Mouse (Mus musculus): Measurements from ENCODE around the gene N4bp2l2. TPM values are rescaled to one million over a fixed set of nuclear protein-coding genes. Genes with fewer than 3 reads are reported as not detected.
"Not testable (repeated sequence)": the region's sequence is repeated elsewhere in the genome, so short reads cannot be mapped to it uniquely, and the experiment has no call there.

N4bp2l2 gene
- polyA plus RNA-seq, 1 experiment from 2014 or later = 40.2 TPM

- Histone ChIP-seq H3K9ac (no peak overlapping the region), H3K4me3 (replicated peaks) (no peak overlapping the region), H3K9me3 (replicated peaks) (no peaks in the 10 kb centered on the region), H3K27me3 (no peaks in the 10 kb centered on the region), H3K4me1 (peaks cover 15% of the 10 kb centered on the region), H3K4me2 (no peak overlapping the region), H3K27ac (no peak overlapping the region), H3K36me3 (no peaks in the 10 kb centered on the region)
- WGBS = 93% methylated on average over 7 of the region's 7 CpGs
- ATAC-seq (replicated peaks; ENCODE audit: low FRiP score) = no peak
These were observed 6.4 kb upstream of the N4bp2l2 start for GRCm38 (mm10) chr5:150672343-150672742.

DNA sequence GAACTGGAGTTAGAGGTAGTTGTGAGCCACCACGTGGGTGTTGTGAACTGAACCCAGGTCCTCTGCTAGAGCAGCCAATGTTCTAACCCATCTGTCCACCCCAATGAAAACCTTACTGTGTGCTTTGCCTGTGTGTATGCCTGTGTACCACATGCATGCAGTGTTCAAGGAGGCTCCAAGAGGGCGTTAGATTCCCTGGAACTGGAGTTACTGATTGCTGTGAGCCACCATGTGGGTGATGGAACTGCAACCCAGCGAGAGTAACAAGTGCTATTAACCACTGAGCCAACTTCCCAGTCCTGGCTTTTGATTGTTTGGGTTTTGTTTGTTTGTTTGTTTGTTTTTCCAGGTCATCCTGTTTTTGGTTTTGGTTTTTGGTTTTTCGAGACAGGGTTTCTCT is 2.7 kb upstream of the N4bp2l2 start:
- Histone ChIP-seq H3K36me3 (no peaks in the 10 kb centered on the region), H3K9me3 (replicated peaks) (no peaks in the 10 kb centered on the region), H3K9ac (no peak overlapping the region), H3K4me1 (0 out of 2 replicates have a peak, but pooled peaks cover 3% of the 10 kb centered on the region), H3K4me2 (no peak overlapping the region), H3K27me3 (no peaks in the 10 kb centered on the region), H3K4me3 (replicated peaks) (no peak overlapping the region), H3K27ac (no peak overlapping the region)
- 61% methylated on average over 4 of the region's 4 CpGs for WGBS
- no peak for ATAC-seq (replicated peaks; ENCODE audit: low FRiP score)

DNA sequence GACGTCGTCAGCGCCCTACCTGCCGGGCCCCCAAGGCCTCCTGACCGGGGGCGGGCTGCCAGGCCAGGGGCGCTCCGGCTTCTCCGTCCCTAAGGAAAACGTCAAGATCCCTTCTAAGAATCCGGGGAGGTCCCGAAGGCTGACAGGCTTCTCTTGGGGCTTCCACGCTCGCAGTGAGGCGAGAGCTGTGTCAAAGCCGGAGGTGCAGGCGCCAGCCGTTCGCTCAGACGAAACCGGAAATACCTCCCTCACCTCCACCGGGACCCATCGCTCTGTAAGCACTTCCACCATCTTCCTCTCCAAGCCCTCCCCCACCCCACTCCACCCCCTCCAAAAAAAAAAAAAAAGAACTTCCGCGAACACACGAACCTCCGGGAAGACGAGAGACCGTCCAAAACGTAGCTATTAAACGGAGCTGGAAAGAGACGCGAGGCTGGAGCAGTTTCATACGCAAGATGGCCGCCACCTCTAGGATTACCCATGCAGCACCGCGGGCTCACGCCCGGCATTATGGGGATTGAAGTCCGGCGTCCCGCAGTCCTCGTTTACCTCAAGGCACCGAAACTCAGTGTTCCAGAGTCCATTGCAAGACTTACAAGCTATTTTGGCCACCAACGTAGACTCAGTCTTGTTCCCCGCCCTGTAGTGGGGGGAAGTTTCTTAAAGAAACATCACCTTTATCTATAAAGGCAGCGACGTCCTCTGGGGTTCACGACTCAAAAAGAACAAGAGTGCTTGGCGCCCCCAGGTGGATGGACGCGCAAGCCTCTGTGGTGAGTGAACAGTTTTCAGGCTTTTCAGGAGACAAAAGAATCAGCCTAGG is 640 bp downstream of the N4bp2l2 start:
- Histone ChIP-seq H3K36me3 (peaks cover 22% of the 10 kb centered on the region), H3K4me3 (replicated peaks) (peak overlapping the region; percentile 100), H3K27ac (peak overlapping the region; percentile 99), H3K27me3 (no peaks in the 10 kb centered on the region), H3K9ac (peak overlapping the region; percentile 95), H3K4me2 (peak overlapping the region; percentile 67), H3K9me3 (replicated peaks) (no peaks in the 10 kb centered on the region), H3K4me1 (peaks cover 16% of the 10 kb centered on the region)
- under 1% methylated on average over 52 of the region's 52 CpGs for WGBS
- peak; percentile 99 for ATAC-seq (replicated peaks; ENCODE audit: low FRiP score)

- Histone ChIP-seq H3K36me3 (peaks cover 25% of the 10 kb centered on the region), H3K27ac (peak overlapping the region; percentile 99), H3K4me3 (replicated peaks) (peak overlapping the region; percentile 100), H3K4me2 (peak overlapping the region; percentile 67), H3K4me1 (peaks cover 16% of the 10 kb centered on the region), H3K9ac (peak overlapping the region; percentile 95), H3K27me3 (no peaks in the 10 kb centered on the region), H3K9me3 (replicated peaks) (no peaks in the 10 kb centered on the region)
- under 1% methylated on average over 10 of the region's 10 CpGs for WGBS
- no peak for ATAC-seq (replicated peaks; ENCODE audit: low FRiP score)
These were observed 1.2 kb downstream of the N4bp2l2 start for GRCm38 (mm10) chr5:150664794-150665131.

DNA sequence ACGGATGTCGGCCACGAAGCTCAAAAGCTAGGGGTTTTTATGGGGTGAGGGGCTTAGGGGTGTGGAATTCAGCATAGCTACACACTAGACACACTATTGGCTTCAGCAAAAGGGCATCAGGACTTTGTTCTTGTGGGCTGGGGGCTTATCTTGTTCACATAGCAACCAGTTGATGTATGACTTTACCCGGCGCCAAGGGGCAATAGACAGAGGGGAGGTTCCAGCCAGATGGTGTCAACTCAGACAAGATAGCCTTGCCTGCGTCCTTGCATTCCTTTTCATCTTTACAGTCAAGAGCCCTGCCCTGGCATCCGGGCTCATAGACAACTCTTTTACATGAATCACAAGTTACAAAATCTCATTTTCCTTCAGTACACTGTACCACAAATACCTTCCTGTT is 2.1 kb downstream of the N4bp2l2 start:
- peaks cover 16% of the 10 kb centered on the region for H3K4me1 ChIP-seq
- not testable (repeated sequence) for H3K9me3 ChIP-seq (replicated peaks); H3K27me3 ChIP-seq; H3K9ac ChIP-seq; ATAC-seq (replicated peaks; ENCODE audit: low FRiP score); H3K4me3 ChIP-seq (replicated peaks); H3K4me2 ChIP-seq; H3K27ac ChIP-seq
- WGBS = 72% methylated on average over 7 of the region's 7 CpGs
- peaks cover 28% of the 10 kb centered on the region for H3K36me3 ChIP-seq

- H3K4me3 ChIP-seq (replicated peaks); H3K9ac ChIP-seq; H3K27ac ChIP-seq; H3K4me2 ChIP-seq; H3K27me3 ChIP-seq; ATAC-seq (replicated peaks; ENCODE audit: low FRiP score); H3K9me3 ChIP-seq (replicated peaks): not testable (repeated sequence)
- H3K36me3 ChIP-seq = peaks cover 36% of the 10 kb centered on the region
- 95% methylated on average over 3 of the region's 3 CpGs for WGBS
- peaks cover 25% of the 10 kb centered on the region for H3K4me1 ChIP-seq
These were observed 5.7 kb downstream of the N4bp2l2 start for GRCm38 (mm10) chr5:150660296-150660695.

DNA sequence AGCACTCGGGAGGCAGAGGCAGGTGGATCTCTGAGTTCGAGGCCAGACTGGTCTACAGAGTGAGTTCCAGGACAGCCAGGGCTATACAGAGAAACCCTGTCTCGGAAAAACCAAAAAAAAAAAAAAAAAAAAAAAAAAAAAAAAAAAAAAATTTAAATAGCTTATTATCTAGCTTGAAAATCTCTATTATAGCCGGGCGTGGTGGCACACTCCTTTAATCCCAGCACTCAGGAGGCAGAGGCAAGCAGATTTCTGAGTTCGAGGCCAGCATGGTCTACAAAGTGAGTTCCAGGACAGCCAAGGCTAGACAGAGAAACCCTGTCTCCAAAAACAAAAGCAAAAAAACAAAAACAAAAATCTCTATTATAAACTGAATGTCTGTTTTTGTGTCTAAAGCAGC is 6.6 kb downstream of the N4bp2l2 start:
- H3K9ac ChIP-seq; ATAC-seq (replicated peaks; ENCODE audit: low FRiP score): not testable (repeated sequence)

DNA sequence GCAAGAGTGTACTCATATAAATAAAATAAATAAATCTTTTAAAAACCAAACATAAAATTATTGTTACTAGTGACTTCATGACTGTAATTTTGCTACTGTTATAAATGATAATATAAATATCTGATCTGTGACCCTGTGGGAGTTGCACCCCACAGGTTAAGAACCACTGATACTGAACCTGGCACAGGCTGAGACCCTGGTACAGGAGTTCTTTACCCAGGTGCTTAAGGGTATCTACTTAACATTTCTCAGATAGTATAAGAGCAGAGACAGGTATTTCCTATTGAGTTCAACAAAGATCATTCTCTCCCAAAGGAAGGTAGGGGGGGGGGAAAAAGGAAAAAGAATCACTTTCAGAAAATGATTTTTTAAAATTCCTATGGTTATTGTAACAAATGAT is 11.4 kb downstream of the N4bp2l2 start:
- Histone ChIP-seq H3K4me2 (no peak overlapping the region), H3K27ac (no peak overlapping the region), H3K4me1 (0 out of 2 replicates have a peak, but pooled peaks cover 9% of the 10 kb centered on the region), H3K4me3 (replicated peaks) (no peak overlapping the region), H3K9me3 (replicated peaks) (no peaks in the 10 kb centered on the region), H3K9ac (no peak overlapping the region), H3K36me3 (peaks cover 23% of the 10 kb centered on the region), H3K27me3 (no peaks in the 10 kb centered on the region)
- ATAC-seq (replicated peaks; ENCODE audit: low FRiP score) = no peak

More for the DNA sequence above, 6.6 kb downstream of the N4bp2l2 start:
- H3K27ac ChIP-seq; H3K4me3 ChIP-seq (replicated peaks); H3K27me3 ChIP-seq; H3K9me3 ChIP-seq (replicated peaks); H3K4me2 ChIP-seq: not testable (repeated sequence)
- Histone ChIP-seq H3K4me1 (peaks cover 25% of the 10 kb centered on the region), H3K36me3 (peaks cover 36% of the 10 kb centered on the region)
- 91% methylated on average over 6 of the region's 6 CpGs for WGBS

DNA sequence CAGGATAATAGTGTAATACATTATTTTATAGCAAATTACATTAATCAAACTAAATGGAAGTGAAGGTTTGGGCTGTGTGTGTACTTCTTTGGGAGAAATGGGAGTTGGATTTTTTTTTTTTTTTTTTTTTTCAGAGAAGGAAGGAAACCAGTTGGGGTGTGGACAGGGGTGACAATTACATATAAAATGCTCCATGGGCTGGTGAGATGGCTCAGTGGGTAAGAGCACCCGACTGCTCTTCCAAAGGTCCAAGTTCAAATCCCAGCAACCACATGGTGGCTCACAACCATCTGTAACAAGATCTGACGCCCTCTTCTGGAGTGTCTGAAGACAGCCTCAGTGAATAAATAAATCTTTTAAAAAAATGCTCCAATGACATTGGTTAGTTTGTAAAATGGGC is 13.4 kb downstream of the N4bp2l2 start:
- no peaks in the 10 kb centered on the region for H3K9me3 ChIP-seq (replicated peaks)
- H3K27me3 ChIP-seq = no peaks in the 10 kb centered on the region
- H3K4me3 ChIP-seq (replicated peaks) = no peak overlapping the region
- no peak overlapping the region for H3K4me2 ChIP-seq
- H3K36me3 ChIP-seq = peaks cover 32% of the 10 kb centered on the region
- H3K4me1 ChIP-seq = 0 out of 2 replicates have a peak, but pooled peaks cover 5% of the 10 kb centered on the region
- no peak for ATAC-seq (replicated peaks; ENCODE audit: low FRiP score)
- H3K27ac ChIP-seq = no peak overlapping the region
- 93% methylated on average over 2 of the region's 2 CpGs for WGBS
- H3K9ac ChIP-seq = no peak overlapping the region

GRCm38 (mm10) chr5:150644926-150645325 is 21.1 kb downstream of the N4bp2l2 start:
- peaks cover 67% of the 10 kb centered on the region for H3K36me3 ChIP-seq
- H3K9me3 ChIP-seq (replicated peaks) = no peaks in the 10 kb centered on the region
- no peak overlapping the region for H3K4me3 ChIP-seq (replicated peaks)
- ATAC-seq (replicated peaks; ENCODE audit: low FRiP score) = no peak
- no peaks in the 10 kb centered on the region for H3K27me3 ChIP-seq
- WGBS = 92% methylated on average over 4 of the region's 4 CpGs
- no peak overlapping the region for H3K9ac ChIP-seq
- no peaks in the 10 kb centered on the region for H3K4me1 ChIP-seq
- no peak overlapping the region for H3K27ac ChIP-seq
- no peak overlapping the region for H3K4me2 ChIP-seq

GRCm38 (mm10) chr5:150643390-150643789 is 22.6 kb downstream of the N4bp2l2 start:
- H3K27me3 ChIP-seq; H3K27ac ChIP-seq; H3K4me1 ChIP-seq; ATAC-seq (replicated peaks; ENCODE audit: low FRiP score); H3K9me3 ChIP-seq (replicated peaks); H3K4me3 ChIP-seq (replicated peaks); H3K4me2 ChIP-seq; H3K9ac ChIP-seq: not testable (repeated sequence)
- WGBS = 98% methylated on average over 4 of the region's 4 CpGs
- H3K36me3 ChIP-seq = peaks cover 55% of the 10 kb centered on the region

- no peaks in the 10 kb centered on the region for H3K27me3 ChIP-seq
- no peaks in the 10 kb centered on the region for H3K9me3 ChIP-seq (replicated peaks)
- H3K4me1 ChIP-seq = no peaks in the 10 kb centered on the region
- ATAC-seq (replicated peaks; ENCODE audit: low FRiP score) = no peak
- no peak overlapping the region for H3K27ac ChIP-seq
- no peak overlapping the region for H3K4me3 ChIP-seq (replicated peaks)
- whole genome bisulfite sequencing = 93% methylated on average over 3 of the region's 3 CpGs
- H3K36me3 ChIP-seq = peaks cover 58% of the 10 kb centered on the region
- no peak overlapping the region for H3K4me2 ChIP-seq
- no peak overlapping the region for H3K9ac ChIP-seq
These were observed 24.5 kb downstream of the N4bp2l2 start for GRCm38 (mm10) chr5:150641440-150641839.

DNA sequence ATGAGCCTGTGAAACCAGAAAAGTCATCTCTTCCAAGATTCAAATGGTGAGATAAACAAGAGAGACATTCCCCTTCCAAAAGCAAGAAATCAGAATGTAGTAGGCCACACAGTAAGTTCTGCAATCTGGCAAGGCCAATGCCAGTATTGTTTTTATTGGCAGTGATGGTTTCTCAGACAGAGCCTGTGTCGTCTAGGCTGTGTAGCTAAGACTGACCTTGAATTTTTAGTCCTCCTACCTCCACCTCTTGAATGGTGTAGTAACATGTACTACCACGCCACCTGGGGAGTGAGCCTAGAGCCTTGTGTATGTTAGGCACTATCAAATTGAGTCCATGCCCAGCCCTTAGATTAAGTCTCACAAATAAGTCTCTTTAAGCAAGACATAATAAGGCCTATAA is 36.3 kb downstream of the N4bp2l2 start:
- Histone ChIP-seq H3K27me3 (no peaks in the 10 kb centered on the region), H3K4me2 (no peak overlapping the region), H3K27ac (no peak overlapping the region), H3K4me3 (replicated peaks) (no peak overlapping the region), H3K4me1 (no peaks in the 10 kb centered on the region), H3K36me3 (peaks cover 11% of the 10 kb centered on the region; the same call in 1 of the 2 replicates), H3K9ac (no peak overlapping the region), H3K9me3 (replicated peaks) (no peaks in the 10 kb centered on the region)
- 71% methylated on average over 2 of the region's 2 CpGs for WGBS
- ATAC-seq (replicated peaks; ENCODE audit: low FRiP score) = no peak

Data from kidney, embryonic 15.5 days (tissue).